Mouse (Mus musculus) left cerebral cortex, adult 18-20 months (tissue): ENCODE data around the gene Snrnp25. TPM values are rescaled to one million over a fixed set of nuclear protein-coding genes. Genes with fewer than 3 reads are reported as not detected.
A peak's percentile ranks its signal among the peaks of the same experiment; 100 is the strongest.

ENCODE experiments used
- DNase-seq, 2 experiments: peaks; one replicate each; pipeline ENCODE4 v3.0.0; 2021 to 2022; ENCODE audit warnings: low spot score in 2 of 2, mixed read lengths in 1 of 2
- total RNA-seq, 2 experiments: library from RNA; stranded (reverse); gene quantifications; 2 replicates each; pipeline ENCODE4 v1.2.3; 2021

Gene Snrnp25
- total RNA-seq, 2 experiments from 2014 or later = 24.5 to 29.0 TPM

DNA sequence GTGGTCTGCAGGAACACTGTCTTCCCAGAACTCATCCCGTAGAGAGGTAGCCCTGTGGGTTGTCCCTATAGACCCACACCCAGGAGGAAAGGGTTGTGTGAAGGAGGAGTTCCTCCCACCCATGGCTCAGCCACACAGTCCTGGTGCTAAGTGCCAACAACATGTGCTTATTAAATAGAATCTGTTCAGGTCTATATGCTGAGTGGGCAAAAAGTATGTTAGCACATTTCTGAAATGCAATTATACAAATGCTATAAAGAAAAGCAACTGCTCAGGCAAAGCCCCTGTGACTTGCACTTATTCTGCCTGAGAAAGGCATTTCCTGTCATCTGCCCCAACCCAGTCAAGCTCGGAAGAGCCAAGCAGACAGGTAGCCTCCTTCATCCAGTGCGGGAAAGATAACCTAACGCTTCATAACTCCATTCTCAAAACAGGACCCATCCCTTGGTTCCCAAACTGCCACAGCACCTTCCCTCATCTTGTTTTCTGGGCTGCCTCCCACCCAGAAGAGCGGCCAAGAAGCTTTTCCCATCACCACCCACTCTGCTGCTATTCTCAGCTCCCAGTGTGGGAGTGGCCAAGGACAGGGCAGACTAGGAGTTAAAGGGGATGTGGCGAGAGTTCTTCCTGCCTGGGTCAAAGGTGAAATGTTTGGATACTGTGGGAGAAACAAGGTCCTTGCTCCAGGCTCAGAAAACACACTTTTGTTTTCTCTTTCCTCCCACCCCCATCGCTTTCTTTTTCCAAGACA is 38.2 kb downstream of the Snrnp25 start:
- DNase-seq = peak in 1 of 2 experiments; percentile 72

DNA sequence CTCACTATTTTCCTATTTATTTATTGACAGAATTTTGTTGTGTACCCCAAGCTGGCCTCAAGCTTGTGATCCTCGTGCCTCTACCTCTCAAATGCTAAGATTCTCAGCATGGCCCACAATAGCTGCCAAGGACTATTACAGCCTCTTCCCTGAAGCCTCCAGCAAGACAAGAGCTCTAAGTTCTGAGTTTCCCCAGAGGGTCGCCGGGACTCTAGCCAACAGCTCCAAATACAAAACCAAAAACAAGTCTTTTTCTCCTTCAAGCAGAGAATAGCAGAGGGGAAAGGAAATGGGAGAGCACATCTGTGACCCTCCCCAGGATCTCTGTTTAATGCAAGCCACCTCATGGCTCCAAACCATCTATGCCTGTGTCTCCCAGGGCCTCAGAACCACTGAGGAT is 38.8 kb downstream of the Snrnp25 start:
- no peak for DNase-seq

DNA sequence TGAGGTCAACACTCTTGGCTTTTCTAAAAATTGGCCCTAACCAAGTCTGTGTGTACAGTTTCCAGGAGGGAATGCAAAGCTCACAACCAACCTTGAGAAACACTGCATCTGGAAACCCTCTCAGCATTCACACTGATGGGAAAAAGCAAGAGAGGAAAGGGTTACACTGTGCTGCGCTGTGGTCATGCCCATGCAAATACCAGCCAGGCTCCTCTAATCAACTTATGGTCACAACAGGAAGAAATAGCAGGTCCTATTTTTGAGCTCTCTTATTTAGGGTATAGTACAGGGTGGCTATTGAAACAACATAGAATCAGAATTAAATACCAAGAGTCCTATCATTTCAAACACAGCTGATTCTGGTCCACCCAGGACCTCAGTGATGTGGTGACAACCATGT is 39.4 kb downstream of the Snrnp25 start:
- no peak for DNase-seq

DNA sequence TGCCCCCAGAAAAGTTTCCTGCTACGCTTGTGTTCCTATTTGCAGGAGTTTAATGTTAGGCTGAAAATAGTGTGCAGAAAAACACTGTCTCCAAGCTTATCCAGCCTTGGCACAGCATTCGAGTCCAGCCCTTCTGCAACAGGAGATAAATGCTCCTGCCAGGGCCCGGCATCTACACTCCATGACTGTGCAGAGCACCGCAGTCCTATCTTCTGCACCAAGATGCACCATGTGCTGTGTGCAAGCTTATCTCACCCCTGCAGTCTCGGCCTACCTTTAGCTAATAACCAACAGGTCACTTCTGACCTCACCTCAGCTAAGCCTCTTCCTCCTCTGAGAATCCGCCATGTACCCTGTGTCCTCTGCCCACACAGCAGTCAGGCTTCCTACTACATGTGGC is 40.4 kb downstream of the Snrnp25 start:
- DNase-seq = no peak

DNA sequence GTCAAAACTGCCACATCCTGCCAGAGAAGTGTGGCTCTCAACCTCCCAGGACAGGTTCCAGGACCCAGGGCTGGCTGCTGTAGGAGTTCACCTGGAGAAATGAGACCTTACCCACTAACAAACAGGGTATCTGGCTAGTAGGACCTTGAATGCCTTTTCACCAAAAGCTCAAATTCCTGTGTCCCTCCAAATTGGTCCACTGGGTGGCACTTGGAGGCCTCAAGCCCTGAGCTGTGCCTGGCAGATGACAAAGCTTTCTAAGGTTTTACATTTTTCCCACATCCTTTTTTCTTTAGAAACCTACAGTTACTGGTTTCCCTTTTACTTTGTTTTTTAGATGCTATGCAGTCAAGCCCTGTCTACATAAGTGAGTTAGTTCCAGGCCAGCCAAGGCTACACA is 41.9 kb downstream of the Snrnp25 start:
- no peak for DNase-seq

- DNase-seq = no peak
These were observed 43.1 kb downstream of the Snrnp25 start for GRCm38 (mm10) chr11:32248350-32248749.

DNA sequence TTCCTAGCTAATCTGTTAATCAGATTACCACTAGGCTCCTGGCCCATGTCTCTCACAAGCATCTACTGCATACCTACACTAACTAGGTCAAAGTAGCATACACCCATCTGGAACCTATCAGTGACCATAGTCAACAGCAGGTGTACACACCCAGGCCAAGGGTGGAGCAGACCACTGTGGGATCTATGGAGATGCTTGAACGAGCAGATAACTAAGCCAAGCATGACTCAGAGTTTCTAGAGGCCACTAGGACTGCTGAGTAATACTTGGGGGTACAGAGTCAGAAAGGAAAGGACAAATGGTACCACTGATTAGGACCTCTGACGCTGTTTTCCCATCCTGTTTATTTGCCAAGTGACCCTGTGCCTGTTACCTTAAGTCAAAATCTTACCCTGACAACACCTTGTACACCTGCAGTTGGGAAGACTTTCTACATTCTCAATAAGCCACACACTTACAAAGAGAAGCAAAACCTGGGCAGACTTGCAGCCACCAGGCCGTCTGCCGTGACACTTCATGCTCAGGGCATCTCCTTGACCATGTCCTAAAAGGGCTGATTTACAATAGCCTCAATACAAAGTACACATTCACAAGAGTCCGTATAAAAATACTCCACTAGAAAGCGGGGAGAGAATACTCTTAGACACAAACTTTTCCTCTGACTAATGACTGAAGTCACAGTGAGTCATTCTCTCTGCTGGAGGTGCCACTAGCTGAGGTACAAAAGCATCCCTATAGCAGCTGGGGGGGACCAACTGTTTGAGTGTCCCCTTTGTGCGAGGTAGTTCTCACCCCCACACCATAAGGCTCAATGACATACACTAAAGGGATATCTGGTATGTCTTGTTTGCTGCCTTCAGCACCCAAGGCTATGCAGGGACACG is 45.9 kb downstream of the Snrnp25 start:
- DNase-seq = no peak

GRCm38 (mm10) chr11:32253121-32253520 is 47.9 kb downstream of the Snrnp25 start:
- DNase-seq = no peak

- DNase-seq = no peak
These were observed 50.9 kb downstream of the Snrnp25 start for GRCm38 (mm10) chr11:32256146-32256545.

DNA sequence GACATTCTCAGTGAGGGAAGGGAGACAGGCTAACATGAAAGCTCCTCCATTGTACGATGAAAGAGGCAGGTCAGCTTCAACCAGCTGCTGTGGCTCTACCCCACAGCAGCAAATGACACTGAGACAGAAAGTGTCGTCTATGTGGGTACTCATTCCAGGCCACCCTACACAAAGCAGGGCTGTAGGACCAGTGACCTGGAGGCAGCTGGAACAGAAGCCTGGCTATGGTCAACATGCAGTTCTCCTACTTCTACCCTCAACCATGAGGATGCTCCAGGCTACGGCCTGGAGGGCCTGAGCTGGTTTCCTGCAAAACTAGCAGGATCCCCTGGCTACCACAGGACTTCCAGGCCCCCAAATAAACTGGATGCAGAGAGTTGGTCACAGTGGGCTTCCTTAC is 51.4 kb downstream of the Snrnp25 start:
- DNase-seq = no peak

Other genes with a start within 250 kb of the Snrnp25 start
- under 1 TPM; 0.19 to 0.21 TPM for gene 4930524B15Rik, start 239.8 kb upstream of the Snrnp25 start, total RNA-seq
- 100 to 1,000 TPM; 645 to 708 TPM for gene Nsg2, start 205.0 kb upstream of the Snrnp25 start, total RNA-seq
- not detected for gene Il9r, start 5.1 kb upstream of the Snrnp25 start, total RNA-seq
- gene Rhbdf1, start 16.9 kb downstream of the Snrnp25 start, total RNA-seq = 10 to 100 TPM; 11.1 to 14.2 TPM
- gene Mpg, start 21.1 kb downstream of the Snrnp25 start, total RNA-seq = 10 to 100 TPM; 18.2 to 21.3 TPM
- 10 to 100 TPM; 43.6 to 45.6 TPM for gene Nprl3, start 62.3 kb downstream of the Snrnp25 start, total RNA-seq
- not detected for gene Hba-x, start 71.0 kb downstream of the Snrnp25 start, total RNA-seq
- 100 to 1,000 TPM; 348 to 459 TPM for gene Hba-a1, start 78.1 kb downstream of the Snrnp25 start, total RNA-seq
- gene Hbq1b, start 81.5 kb downstream of the Snrnp25 start, total RNA-seq = 1 to 10 TPM in 1 of 2 experiments, not detected in 1; 1.3 TPM
- gene Hba-a2, start 91.1 kb downstream of the Snrnp25 start, total RNA-seq = 100 to 1,000 TPM; 308 to 397 TPM
- 1 to 10 TPM; 1.3 to 2.5 TPM for gene Hbq1a, start 94.7 kb downstream of the Snrnp25 start, total RNA-seq
- gene Sh3pxd2b, start 142.4 kb downstream of the Snrnp25 start, total RNA-seq = 10 to 100 TPM; 12.4 to 14.5 TPM
- 10 to 100 TPM; 44.0 to 50.1 TPM for gene Ubtd2, start 250.0 kb downstream of the Snrnp25 start, total RNA-seq